Mouse (Mus musculus): ENCODE data around the gene Mapkbp1.

GRCm38 (mm10) chr2:120024337-120024736, 51.8 kb downstream of the Mapkbp1 start:
- TF ChIP-seq CTCF (IDR thresholded peaks at IDR 0.05; ENCODE audit: low read depth) (no peak), EP300 (IDR thresholded peaks at IDR 0.05; ENCODE audit: low read depth) (no peak)

Measured in liver, embryonic 14.5 days (tissue).